Mouse (Mus musculus) kidney, adult 18-20 months (tissue): Measurements from ENCODE around the gene Alppl2.

Source experiments
- DNase-seq: peaks from one replicate; pipeline ENCODE4 v3.0.0; 2021

The Alppl2 gene

DNA sequence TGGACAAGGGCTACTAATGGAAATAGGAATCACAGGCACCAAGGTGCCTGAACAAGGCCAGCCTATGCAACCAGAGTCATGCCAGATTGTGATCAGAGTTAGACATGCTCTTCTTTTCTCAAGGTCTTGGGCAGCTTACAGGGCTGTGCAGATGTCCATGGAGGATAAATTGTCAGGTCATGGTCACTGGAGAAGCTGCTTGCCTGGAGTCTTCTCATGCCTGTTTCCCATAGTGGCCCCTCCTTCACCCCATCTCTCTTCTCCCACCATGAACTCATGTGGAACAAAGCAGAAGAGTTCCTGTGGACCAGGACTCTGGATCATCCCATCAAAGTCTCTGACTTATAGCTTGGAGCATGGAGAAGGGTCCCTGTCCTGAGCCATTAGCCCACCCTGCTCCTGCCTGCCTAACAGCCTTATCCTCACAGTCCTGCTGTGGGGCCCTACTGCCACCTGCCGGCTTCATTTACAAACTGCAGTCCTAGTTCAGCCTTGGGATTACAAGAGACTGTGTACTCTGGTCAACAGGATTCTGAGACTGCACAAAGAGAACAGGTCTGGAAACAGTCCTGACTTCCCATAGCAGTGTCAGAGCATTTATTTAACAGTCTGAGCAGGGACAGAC, 47.8 kb downstream of the Alppl2 start:
- peak; percentile 72 for DNase-seq

DNA sequence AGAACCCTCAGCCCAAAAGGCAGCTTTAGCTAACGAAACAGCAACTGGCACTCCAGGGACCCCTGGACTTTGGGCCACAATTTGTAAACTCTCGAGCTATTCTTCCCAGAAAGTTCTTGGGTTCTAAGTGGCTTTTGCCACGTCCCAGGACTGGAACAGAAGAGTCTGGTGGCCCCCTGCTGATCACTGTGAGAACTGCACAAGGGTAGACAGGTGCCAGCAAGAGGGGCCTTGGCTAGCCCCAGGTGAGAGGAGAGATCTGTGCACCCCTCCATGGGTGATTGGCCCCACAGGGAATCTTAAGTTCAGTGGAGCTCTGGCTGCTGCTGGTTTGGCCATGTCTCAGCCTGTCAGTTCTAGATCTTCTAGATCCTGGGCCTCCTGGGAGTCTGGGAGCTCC, 48.6 kb downstream of the Alppl2 start:
- peak; percentile 81 for DNase-seq

DNA sequence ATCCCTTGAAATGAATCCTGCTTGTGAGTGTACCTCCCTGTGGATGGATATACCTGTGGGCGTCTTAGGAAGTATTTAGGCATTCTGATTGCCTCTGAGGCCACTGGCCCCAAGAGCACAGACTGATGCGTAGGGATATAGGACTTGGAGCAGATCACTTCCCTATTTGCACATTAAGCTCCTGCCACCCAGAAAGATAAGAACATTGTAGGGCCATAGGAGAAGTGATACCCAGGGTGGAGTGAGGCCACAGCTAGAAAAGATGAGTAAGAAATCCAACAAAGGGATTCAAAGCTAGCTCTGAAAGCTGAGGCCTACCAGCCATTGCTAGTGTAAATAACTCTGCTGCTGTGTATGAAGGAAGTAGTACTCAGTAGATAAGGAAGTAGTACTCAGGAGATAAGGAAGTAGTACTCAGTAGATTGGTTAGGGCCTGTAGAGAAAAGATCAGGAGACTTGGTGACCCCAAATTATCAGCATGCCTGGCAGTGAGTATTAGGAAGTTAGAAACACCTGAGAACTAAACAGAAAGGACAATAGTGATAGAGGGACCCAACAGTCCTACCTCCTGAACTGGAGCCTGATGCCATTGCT, 51.2 kb downstream of the Alppl2 start:
- DNase-seq: no peak
